Mouse (Mus musculus) induced T-regulatory cell, adult 2 months (primary cell): ENCODE data around the gene Smpd2.
A peak's percentile ranks its signal among the peaks of the same experiment; 100 is the strongest.

Experiments used
- DNase-seq: peaks from one replicate; pipeline ENCODE4 v3.0.0-alpha.2; 2012; ENCODE audit warnings: low read depth

Smpd2 gene

GRCm38 (mm10) chr10:41488877-41489276 is 1.3 kb downstream of the Smpd2 start:
- peak; percentile 36 for DNase-seq

GRCm38 (mm10) chr10:41486506-41487170 is 3.5 kb downstream of the Smpd2 start:
- DNase-seq = no peak

- no peak for DNase-seq
These were observed 4.4 kb downstream of the Smpd2 start for GRCm38 (mm10) chr10:41485778-41486177.

GRCm38 (mm10) chr10:41482446-41482845 is 7.7 kb downstream of the Smpd2 start:
- DNase-seq = no peak

- no peak for DNase-seq
These were observed 9.0 kb downstream of the Smpd2 start for GRCm38 (mm10) chr10:41480938-41481880.

GRCm38 (mm10) chr10:41479961-41480360 is 10.2 kb downstream of the Smpd2 start:
- DNase-seq = no peak

GRCm38 (mm10) chr10:41477278-41478181 is 12.6 kb downstream of the Smpd2 start:
- peak; percentile 86 for DNase-seq

- no peak for DNase-seq
These were observed 13.2 kb downstream of the Smpd2 start for GRCm38 (mm10) chr10:41477018-41477277.

- peak; percentile 87 for DNase-seq
These were observed 13.8 kb downstream of the Smpd2 start, which contains the start of gene Mical1 for GRCm38 (mm10) chr10:41476171-41477017. TSS of gene Mical1 (plus strand) at chr10:41476314.

- peak; percentile 47 for DNase-seq
These were observed 15.2 kb downstream of the Smpd2 start for GRCm38 (mm10) chr10:41474981-41475391.

GRCm38 (mm10) chr10:41473782-41474468 is 16.2 kb downstream of the Smpd2 start:
- peak; percentile 72 for DNase-seq

- DNase-seq = peak; percentile 66
These were observed 17.1 kb downstream of the Smpd2 start for GRCm38 (mm10) chr10:41472962-41473481.

GRCm38 (mm10) chr10:41472534-41472933 is 17.6 kb downstream of the Smpd2 start:
- DNase-seq = no peak

GRCm38 (mm10) chr10:41470693-41471092 is 19.5 kb downstream of the Smpd2 start:
- DNase-seq = peak; percentile 53

- DNase-seq = no peak
These were observed 22.8 kb downstream of the Smpd2 start for GRCm38 (mm10) chr10:41467325-41467724.

- no peak for DNase-seq
These were observed 25.7 kb downstream of the Smpd2 start for GRCm38 (mm10) chr10:41464401-41464955.

GRCm38 (mm10) chr10:41461057-41461722 is 29.0 kb downstream of the Smpd2 start:
- no peak for DNase-seq

- no peak for DNase-seq
These were observed 29.7 kb downstream of the Smpd2 start for GRCm38 (mm10) chr10:41460501-41460900.

GRCm38 (mm10) chr10:41459990-41460389 is 30.2 kb downstream of the Smpd2 start:
- DNase-seq = no peak

GRCm38 (mm10) chr10:41452791-41453190 is 37.4 kb downstream of the Smpd2 start:
- no peak for DNase-seq
